Mouse (Mus musculus) small intestine, adult 2 months (tissue): ENCODE results near the gene Fbxl19.
A peak's percentile ranks its signal among the peaks of the same experiment; 100 is the strongest.

Experiments used
- CTCF ChIP-seq: fragments of 200-500 bp; IDR thresholded peaks from 2 replicates; pipeline ENCODE4 v1.5.1; 2012; ENCODE audit warnings: low read depth, mild to moderate bottlenecking, control low read depth, inconsistent platforms, low read length, moderate library complexity, mixed read lengths; ENCODE audit not compliant: insufficient replicate concordance, insufficient read length; ENCODE audit errors: extremely low read depth
- POLR2A ChIP-seq: fragments of 200-500 bp; IDR thresholded peaks from 2 replicates; pipeline ENCODE4 v1.6.1; 2012; ENCODE audit warnings: low read depth, mild to moderate bottlenecking, control low read depth, inconsistent platforms, low read length, moderate library complexity

DNA sequence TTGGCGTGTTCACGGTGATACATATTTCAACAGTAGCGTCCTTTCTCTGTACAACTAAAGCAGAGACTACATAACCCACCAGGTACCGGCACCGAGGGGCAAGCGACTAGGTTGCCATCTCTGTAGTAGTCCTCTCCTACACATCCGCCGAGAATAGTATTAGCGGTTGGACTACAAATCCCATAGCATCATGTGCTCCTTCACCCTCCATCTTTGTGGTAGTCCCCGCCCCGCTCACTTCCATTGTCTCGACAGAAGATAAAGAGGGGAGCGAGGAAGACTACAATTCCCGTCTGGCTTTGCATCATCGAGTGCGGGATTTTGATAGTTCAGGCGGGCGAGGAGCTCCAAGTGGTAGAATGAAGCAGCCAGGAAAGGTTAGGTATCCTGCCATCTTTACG, 908 bp downstream of the Fbxl19 start:
- TF ChIP-seq POLR2A (no peak), CTCF (0 out of 2 replicates have a peak, but pooled peaks have one; percentile 6)
